Mouse (Mus musculus) embryo, embryonic 10 days (tissue): ENCODE data around the gene Trim7.
A peak's percentile ranks its signal among the peaks of the same experiment; 100 is the strongest.
"Not testable (repeated sequence)": the region's sequence is repeated elsewhere in the genome, so short reads cannot be mapped to it uniquely, and the experiment has no call there.

Source experiments
- DNase-seq: peaks from one replicate; pipeline ENCODE4 v3.0.0-alpha.2; 2015; ENCODE audit warnings: low spot score

The Trim7 gene

GRCm38 (mm10) chr11:48846881-48847280 lies 20.9 kb downstream of the Trim7 start:
- no peak for DNase-seq

GRCm38 (mm10) chr11:48850240-48850639 lies 24.3 kb downstream of the Trim7 start:
- no peak for DNase-seq

DNA sequence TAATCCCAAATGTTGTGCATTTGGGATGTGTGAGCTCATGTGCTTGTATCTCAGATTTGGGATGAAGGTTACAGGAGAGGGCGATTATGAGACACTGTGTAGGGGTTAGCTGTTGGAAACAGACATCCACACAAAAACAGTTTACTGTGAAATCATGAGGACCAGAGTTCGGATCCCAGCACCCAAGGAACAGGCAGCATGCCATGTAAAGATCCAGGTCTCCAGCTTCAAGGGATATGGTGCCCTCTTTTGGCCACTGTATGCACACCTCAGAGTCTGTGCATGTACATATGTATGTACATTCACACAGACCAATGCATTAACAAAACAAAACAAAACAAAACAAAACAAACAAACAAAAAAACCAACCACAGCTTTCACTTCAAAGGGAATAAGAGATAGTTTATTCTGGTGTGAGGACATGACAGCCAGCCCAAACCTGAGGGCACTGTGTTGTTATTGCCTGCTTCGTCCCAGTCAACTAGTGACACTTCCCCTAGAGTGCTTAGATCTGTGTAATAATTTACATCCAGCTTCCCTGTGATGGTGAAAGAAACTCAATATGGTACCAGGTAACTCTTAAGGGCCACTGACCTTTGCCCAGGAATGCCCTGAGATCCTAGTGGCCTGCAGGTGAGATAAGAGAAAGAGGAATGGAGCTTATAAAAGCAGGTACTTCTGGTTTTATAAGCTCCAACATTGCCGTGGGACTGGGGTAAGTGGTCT lies 25.5 kb downstream of the Trim7 start:
- DNase-seq = no peak

DNA sequence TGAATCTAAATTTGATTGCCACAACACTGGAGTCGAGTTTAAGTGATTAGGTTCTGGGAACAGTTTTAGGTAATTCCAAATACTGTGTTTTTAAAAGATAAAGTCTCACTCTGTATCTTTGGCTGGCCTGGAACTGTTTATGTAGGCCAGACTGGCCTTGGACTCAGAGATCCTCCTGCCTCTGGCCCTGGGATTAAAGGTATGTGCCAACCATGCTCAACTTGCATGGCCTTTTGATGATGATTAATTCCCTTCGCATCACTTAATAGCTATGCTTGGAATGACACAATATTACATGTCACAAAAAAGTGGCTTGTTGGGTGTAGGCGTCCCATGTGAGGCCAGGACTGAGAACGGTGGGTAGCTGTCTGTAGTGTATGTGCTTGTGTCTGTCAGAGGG lies 26.2 kb downstream of the Trim7 start:
- DNase-seq = no peak

- peak; percentile 49 for DNase-seq
Measured at GRCm38 (mm10) chr11:48852624-48853473, 26.9 kb downstream of the Trim7 start.

DNA sequence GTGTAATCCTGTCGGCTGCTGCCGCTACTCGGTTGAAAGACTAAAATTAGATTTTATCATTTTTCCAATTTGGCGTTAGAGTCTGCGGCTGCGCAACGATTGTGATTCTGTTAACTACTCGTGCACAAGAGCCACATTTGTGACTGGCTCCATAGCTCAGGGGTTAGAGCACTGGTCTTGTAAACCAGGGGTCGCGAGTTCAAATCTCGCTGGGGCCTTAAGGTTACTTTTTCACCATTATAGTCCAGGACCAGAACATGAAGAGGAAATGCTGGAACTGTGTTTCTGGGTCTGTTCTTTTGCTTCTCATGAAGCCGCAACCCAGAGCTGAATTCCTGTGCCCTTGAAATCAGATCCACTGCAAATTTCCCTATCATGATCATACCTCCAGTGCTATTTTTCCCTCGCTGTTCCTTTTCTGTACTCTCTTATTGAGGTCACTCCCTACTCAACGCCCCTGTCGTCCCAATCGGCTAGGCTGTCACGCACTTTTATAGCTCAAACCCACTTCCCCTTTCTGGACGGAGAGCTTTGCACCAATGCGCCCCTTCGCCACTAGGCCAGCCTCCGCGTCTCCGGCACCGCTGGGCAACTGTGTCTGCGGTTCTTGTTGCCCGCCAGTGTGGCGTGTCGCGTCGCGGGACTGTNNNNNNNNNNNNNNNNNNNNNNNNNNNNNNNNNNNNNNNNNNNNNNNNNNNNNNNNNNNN lies 27.7 kb downstream of the Trim7 start:
- DNase-seq = peak; percentile 91

GRCm38 (mm10) chr11:48859014-48859413 lies 33.1 kb downstream of the Trim7 start:
- peak; percentile 93 for DNase-seq

DNA sequence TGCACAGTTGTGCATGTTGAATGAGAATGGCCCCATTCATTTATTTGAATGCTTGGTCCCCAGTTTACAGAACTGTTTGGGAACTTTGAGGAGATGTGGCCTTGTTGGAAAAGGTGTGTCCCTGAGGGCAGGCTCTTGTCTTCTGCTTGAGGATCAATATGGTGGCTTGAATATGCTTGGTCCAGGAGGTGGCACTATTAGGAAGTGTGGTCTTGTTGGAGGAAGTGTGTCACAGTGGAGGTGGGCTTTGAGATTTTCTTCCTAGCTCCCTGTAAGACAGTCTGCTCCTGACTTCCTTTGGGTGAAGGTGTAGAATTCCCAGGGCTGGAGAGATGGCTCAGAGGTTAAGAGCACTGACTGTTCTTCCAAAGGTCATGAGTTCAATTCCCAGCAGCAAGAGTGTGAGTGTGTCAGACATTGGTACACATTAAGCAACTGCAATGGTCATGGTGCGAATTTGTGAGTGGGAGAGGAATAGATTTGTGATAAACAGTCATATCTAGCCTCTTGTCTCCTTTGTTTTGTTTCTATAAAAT lies 36.9 kb downstream of the Trim7 start:
- no peak for DNase-seq

DNA sequence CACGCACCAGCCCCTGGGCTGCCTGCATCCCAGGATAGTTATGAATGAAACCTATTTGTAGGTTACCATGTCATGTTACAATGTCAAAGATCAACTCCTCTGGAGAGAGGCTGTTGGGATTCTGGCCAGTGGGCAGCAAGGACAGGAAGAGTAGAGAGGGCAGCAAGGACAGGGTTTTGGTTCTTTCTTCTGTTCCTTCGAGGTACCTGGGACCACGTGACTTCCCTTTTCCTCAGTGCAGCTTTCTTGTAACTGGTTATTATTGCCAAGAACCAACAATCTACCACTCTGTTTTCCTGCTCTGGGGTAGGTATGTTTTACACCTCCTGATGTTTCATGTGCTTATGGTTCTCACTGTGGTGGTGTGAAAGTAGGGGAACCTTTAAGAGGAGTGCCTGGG lies 37.9 kb downstream of the Trim7 start:
- no peak for DNase-seq

DNA sequence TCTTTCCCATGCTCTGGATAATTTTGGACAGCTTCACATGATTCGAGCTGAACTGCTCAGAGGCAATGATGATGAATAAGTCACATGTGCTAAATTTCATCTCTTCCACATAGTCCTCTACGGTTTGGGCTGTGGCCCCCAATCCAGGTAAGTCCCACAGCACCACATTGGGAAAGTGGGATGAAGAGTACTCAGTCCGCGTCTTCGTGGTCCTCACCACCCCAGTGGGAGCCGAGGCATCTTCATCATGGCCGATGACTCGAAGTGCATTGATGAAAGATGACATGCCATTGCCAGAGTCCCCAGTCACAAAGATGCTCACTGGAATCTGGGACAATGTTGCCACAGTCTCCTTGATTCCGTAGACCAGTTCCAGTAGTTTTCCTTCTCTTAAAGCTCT lies 40.5 kb downstream of the Trim7 start:
- DNase-seq = no peak

GRCm38 (mm10) chr11:48869380-48870110 lies 43.6 kb downstream of the Trim7 start:
- DNase-seq = no peak

GRCm38 (mm10) chr11:48870781-48871180 lies 44.8 kb downstream of the Trim7 start:
- DNase-seq = no peak

DNA sequence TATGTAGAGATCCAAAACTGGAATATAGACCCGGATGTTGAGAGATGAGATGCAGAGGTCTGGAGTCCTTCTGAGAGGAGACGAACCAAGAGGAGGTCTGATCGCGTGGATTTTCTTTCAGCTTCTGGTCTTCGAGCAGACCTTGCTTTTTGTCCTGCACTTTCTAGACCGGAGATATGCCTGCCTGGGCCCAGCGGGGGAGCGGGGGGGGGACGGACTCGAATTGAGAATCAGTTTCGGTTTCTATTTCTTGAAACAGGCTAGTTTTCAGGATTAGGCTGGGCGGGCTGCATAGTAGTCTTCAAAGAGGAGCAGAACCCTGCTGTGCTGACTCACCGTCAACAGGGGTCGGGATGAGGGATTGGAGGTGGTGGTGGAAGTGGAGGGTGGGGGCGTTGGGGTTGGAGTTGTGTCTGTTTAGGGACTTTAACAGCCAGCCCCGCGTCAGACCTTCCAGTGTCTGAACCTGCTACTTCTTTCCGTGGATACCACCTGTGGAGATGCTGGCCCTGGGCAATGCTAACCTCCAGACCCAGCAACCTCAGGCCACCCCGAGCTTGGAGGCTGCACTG lies 45.3 kb downstream of the Trim7 start, which contains the start of gene Irgm1:
Gene Irgm1, minus strand, starts transcription at position 483 of the 572 bp plus-strand sequence.
- peak; percentile 44 for DNase-seq

GRCm38 (mm10) chr11:48871817-48872541 lies 46.0 kb downstream of the Trim7 start:
- DNase-seq = peak; percentile 46

DNA sequence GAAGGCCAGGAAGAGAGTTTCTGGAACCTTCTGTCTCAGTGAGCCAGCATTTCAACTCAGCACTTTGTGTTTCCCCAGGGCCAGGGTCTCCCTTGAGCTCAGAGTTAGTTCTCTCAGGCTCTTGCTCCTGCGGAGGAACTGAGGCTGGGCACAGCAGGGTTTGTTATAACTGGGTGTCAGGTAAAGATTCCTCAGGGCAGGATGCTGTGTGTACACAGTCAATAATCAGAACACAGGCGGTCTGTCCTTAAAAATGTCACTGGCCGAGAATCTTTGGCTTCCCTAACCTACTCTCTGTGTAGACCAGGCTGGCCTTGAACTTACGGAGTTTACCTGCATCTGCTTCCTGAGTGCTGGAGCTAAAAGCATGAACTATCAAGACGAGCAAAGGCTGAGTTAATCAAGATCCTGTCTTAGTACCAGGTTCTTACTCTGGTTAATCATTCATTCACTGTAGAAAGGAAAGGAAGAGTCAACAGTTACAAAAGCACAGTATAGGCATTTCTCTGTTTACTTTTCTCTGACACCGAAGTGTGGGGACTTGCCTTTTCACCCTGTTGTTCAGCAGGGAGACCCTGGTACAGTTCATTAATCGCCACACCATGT lies 46.9 kb downstream of the Trim7 start:
- DNase-seq = no peak

GRCm38 (mm10) chr11:48873591-48874290 lies 47.8 kb downstream of the Trim7 start:
- no peak for DNase-seq

- peak; percentile 68 for DNase-seq
Measured at GRCm38 (mm10) chr11:48874465-48874864, 48.5 kb downstream of the Trim7 start.

DNA sequence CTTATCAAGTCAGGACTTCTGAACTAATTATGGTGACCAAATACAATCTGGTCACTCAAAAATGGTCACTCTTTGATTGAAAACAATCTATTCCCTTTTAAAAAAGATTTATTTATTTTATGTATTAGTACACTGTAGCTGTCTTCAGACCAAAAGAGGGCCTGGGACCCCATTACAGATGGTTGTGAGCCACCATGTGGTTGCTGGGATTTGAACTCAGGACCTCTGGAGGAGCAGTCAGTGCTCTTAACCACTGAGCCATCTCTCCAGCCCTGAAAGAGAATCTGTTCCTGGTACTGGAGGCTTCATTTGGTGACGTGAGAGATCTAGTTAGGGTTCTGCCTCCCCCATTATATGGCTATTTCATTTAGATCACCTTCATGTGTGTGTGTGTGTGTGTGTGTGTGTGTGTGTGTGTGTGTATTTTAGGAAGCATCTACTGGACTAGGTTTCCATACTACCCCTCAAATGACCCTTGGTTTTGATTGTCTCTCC lies 49.5 kb downstream of the Trim7 start:
- DNase-seq = not testable (repeated sequence)

DNA sequence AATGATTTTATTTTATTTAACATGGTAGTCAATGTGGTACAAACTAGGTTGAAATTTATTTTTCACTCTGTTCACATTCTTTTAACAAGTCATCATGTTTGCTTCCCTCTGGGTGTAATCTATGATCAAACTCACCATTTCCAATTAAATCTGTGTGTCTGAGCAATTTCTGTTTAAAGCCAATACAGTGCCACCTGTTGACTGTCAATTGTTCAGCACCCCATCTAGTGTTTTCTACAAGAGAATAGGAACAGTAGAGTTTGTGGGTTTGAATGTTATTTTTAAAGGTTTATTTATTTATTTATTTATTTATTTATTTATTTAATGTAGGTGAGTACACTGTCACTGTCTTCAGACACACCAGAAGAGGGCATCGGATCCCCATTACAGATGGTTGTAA lies 50.7 kb downstream of the Trim7 start:
- no peak for DNase-seq
